Mouse (Mus musculus) limb, embryonic 10.5 days (tissue): ENCODE measurements around the gene Zfp704. TPM values are rescaled to one million over a fixed set of nuclear protein-coding genes. Genes with fewer than 3 reads are reported as not detected.

ENCODE experiments used
- DNase-seq: peaks from one replicate; pipeline ENCODE4 v3.0.0-alpha.2; 2017; ENCODE audit warnings: low spot score
- H3K27ac ChIP-seq: fragments of 300-500 bp; sonication (generic); 2 replicates; pipeline ENCODE4 v1.5.1; 2016; ENCODE audit warnings: mild to moderate bottlenecking
- H3K27me3 ChIP-seq: fragments of 300-500 bp; sonication (generic); 2 replicates; pipeline ENCODE4 v1.6.1; 2016; ENCODE audit warnings: low read depth, mild to moderate bottlenecking; ENCODE audit not compliant: poor library complexity, severe bottlenecking
- H3K36me3 ChIP-seq: fragments of 300-500 bp; sonication (generic); 2 replicates; pipeline ENCODE4 v1.6.1; 2016; ENCODE audit warnings: mild to moderate bottlenecking, moderate library complexity
- H3K4me1 ChIP-seq: fragments of 300-500 bp; sonication (generic); 2 replicates; pipeline ENCODE4 v1.6.1; 2016
- H3K4me3 ChIP-seq: fragments of 300-500 bp; sonication (generic); 2 replicates; pipeline ENCODE4 v1.5.1; 2016; ENCODE audit warnings: mild to moderate bottlenecking, moderate library complexity
- H3K9me3 ChIP-seq: fragments of 300-500 bp; sonication (generic); replicated peaks from 2 replicates; pipeline ENCODE4 v1.6.1; 2016; ENCODE audit warnings: mild to moderate bottlenecking
- WGBS: fragments of 180-500 bp; shearing (Covaris S2); methylation state at CpG from one replicate; pipeline ENCODE4 v1.1.7; 2016; 5-methylcytosine and 5-hydroxymethylcytosine counted together
- polyA plus RNA-seq: library from polyadenylated mRNA; unstranded; fragments of >200 nt; fragmentation: Nextera tagmentation; extraction: Ambion mirVana; gene quantifications from 2 replicates; pipeline ENCODE4 v1.2.1, GENCODE M21; 2016

The Zfp704 gene
- polyA plus RNA-seq, 1 experiment from 2014 or later = 10.1 TPM

GRCm38 (mm10) chr3:9520051-9520727, 89.7 kb downstream of the Zfp704 start:
- peak overlapping the region; percentile 80 for H3K27ac ChIP-seq
- peaks cover 83% of the 10 kb centered on the region for H3K4me1 ChIP-seq
- WGBS = 4% methylated on average over 17 of the region's 17 CpGs
- H3K27me3 ChIP-seq = 0 out of 2 replicates have a peak, but pooled peaks cover 3% of the 10 kb centered on the region
- peak; percentile 81 for DNase-seq
- no peaks in the 10 kb centered on the region for H3K9me3 ChIP-seq
- no peaks in the 10 kb centered on the region for H3K36me3 ChIP-seq
- peak overlapping the region; percentile 9 for H3K4me3 ChIP-seq

GRCm38 (mm10) chr3:9519491-9519890, 90.4 kb downstream of the Zfp704 start:
- H3K4me3 ChIP-seq = no peak overlapping the region
- peaks cover 82% of the 10 kb centered on the region for H3K4me1 ChIP-seq
- H3K27ac ChIP-seq = peak overlapping the region; percentile 1; the same call in 1 of the 2 replicates
- H3K27me3 ChIP-seq = 0 out of 2 replicates have a peak, but pooled peaks cover 3% of the 10 kb centered on the region
- DNase-seq = peak; percentile 30
- H3K36me3 ChIP-seq = no peaks in the 10 kb centered on the region
- WGBS = 43% methylated on average over 4 of the region's 4 CpGs
- H3K9me3 ChIP-seq = no peaks in the 10 kb centered on the region

GRCm38 (mm10) chr3:9518936-9519335, 90.9 kb downstream of the Zfp704 start:
- Histone ChIP-seq H3K27ac (0 out of 2 replicates have a peak overlapping the region, but pooled peaks have one; percentile 1), H3K9me3 (no peaks in the 10 kb centered on the region), H3K4me1 (peaks cover 80% of the 10 kb centered on the region), H3K36me3 (no peaks in the 10 kb centered on the region), H3K27me3 (0 out of 2 replicates have a peak, but pooled peaks cover 3% of the 10 kb centered on the region), H3K4me3 (no peak overlapping the region)
- WGBS = 91% methylated on average over 7 of the region's 7 CpGs
- DNase-seq = no peak

GRCm38 (mm10) chr3:9516119-9516855, 93.6 kb downstream of the Zfp704 start:
- no peak overlapping the region for H3K27ac ChIP-seq
- peak; percentile 32 for DNase-seq

GRCm38 (mm10) chr3:9515527-9515926, 94.4 kb downstream of the Zfp704 start:
- Histone ChIP-seq H3K9me3 (no peaks in the 10 kb centered on the region), H3K4me1 (peaks cover 47% of the 10 kb centered on the region), H3K27ac (no peak overlapping the region), H3K27me3 (0 out of 2 replicates have a peak, but pooled peaks cover 3% of the 10 kb centered on the region), H3K36me3 (no peaks in the 10 kb centered on the region), H3K4me3 (no peak overlapping the region)
- WGBS = 90% methylated on average over 8 of the region's 8 CpGs
- peak; percentile 21 for DNase-seq

More at GRCm38 (mm10) chr3:9516119-9516855, 93.6 kb downstream of the Zfp704 start:
- Histone ChIP-seq H3K4me3 (no peak overlapping the region), H3K36me3 (no peaks in the 10 kb centered on the region), H3K27me3 (0 out of 2 replicates have a peak, but pooled peaks cover 3% of the 10 kb centered on the region), H3K4me1 (peaks cover 55% of the 10 kb centered on the region), H3K9me3 (no peaks in the 10 kb centered on the region)
- WGBS = 58% methylated on average over 8 of the region's 8 CpGs

- DNase-seq = peak; percentile 16
- Histone ChIP-seq H3K36me3 (no peaks in the 10 kb centered on the region), H3K9me3 (no peaks in the 10 kb centered on the region), H3K4me1 (peaks cover 30% of the 10 kb centered on the region), H3K4me3 (no peak overlapping the region), H3K27ac (no peak overlapping the region), H3K27me3 (0 out of 2 replicates have a peak, but pooled peaks cover 3% of the 10 kb centered on the region)
- WGBS = 87% methylated on average over 7 of the region's 7 CpGs
Observed at GRCm38 (mm10) chr3:9513703-9514110, 96.2 kb downstream of the Zfp704 start.

GRCm38 (mm10) chr3:9512199-9512598, 97.7 kb downstream of the Zfp704 start:
- Histone ChIP-seq H3K4me3 (no peak overlapping the region), H3K27ac (no peak overlapping the region), H3K27me3 (no peaks in the 10 kb centered on the region), H3K9me3 (no peaks in the 10 kb centered on the region), H3K36me3 (no peaks in the 10 kb centered on the region), H3K4me1 (peaks cover 17% of the 10 kb centered on the region)
- peak; percentile 23 for DNase-seq
- WGBS = 92% methylated on average over 10 of the region's 10 CpGs

- Histone ChIP-seq H3K27me3 (no peaks in the 10 kb centered on the region), H3K4me1 (peaks cover 4% of the 10 kb centered on the region), H3K27ac (no peak overlapping the region), H3K9me3 (no peaks in the 10 kb centered on the region), H3K36me3 (no peaks in the 10 kb centered on the region), H3K4me3 (no peak overlapping the region)
- WGBS = 79% methylated on average over 6 of the region's 6 CpGs
- no peak for DNase-seq
Observed at GRCm38 (mm10) chr3:9505692-9506211, 104.1 kb downstream of the Zfp704 start.

- no peak overlapping the region for H3K27ac ChIP-seq
- peaks cover 16% of the 10 kb centered on the region for H3K4me1 ChIP-seq
- H3K27me3 ChIP-seq = no peaks in the 10 kb centered on the region
- H3K4me3 ChIP-seq = no peak overlapping the region
- DNase-seq = no peak
- WGBS = 92% methylated on average over 4 of the region's 4 CpGs
- no peaks in the 10 kb centered on the region for H3K9me3 ChIP-seq
- H3K36me3 ChIP-seq = no peaks in the 10 kb centered on the region
Observed at GRCm38 (mm10) chr3:9504371-9504770, 105.5 kb downstream of the Zfp704 start.

GRCm38 (mm10) chr3:9500725-9501124, 109.2 kb downstream of the Zfp704 start:
- peaks cover 32% of the 10 kb centered on the region for H3K4me1 ChIP-seq
- H3K9me3 ChIP-seq = no peaks in the 10 kb centered on the region
- H3K4me3 ChIP-seq = no peak overlapping the region
- H3K27ac ChIP-seq = no peak overlapping the region
- WGBS = 27% methylated on average over 6 of the region's 6 CpGs
- H3K36me3 ChIP-seq = no peaks in the 10 kb centered on the region
- H3K27me3 ChIP-seq = no peaks in the 10 kb centered on the region
- DNase-seq = no peak

- Histone ChIP-seq H3K27me3 (no peaks in the 10 kb centered on the region), H3K36me3 (no peaks in the 10 kb centered on the region), H3K4me3 (no peak overlapping the region), H3K9me3 (no peaks in the 10 kb centered on the region), H3K27ac (no peak overlapping the region), H3K4me1 (peaks cover 34% of the 10 kb centered on the region)
- DNase-seq = no peak
- WGBS = 77% methylated on average over 8 of the region's 8 CpGs
Observed at GRCm38 (mm10) chr3:9499994-9500553, 109.8 kb downstream of the Zfp704 start.

GRCm38 (mm10) chr3:9499489-9499888, 110.4 kb downstream of the Zfp704 start:
- WGBS = 75% methylated on average over 5 of the region's 5 CpGs
- no peak overlapping the region for H3K4me3 ChIP-seq
- peaks cover 40% of the 10 kb centered on the region for H3K4me1 ChIP-seq
- no peaks in the 10 kb centered on the region for H3K9me3 ChIP-seq
- no peak for DNase-seq
- H3K36me3 ChIP-seq = no peaks in the 10 kb centered on the region
- H3K27me3 ChIP-seq = no peaks in the 10 kb centered on the region
- H3K27ac ChIP-seq = no peak overlapping the region
